Comparison of ENCODE assay signal across 51 mouse cellular contexts in the genomic region with DNA sequence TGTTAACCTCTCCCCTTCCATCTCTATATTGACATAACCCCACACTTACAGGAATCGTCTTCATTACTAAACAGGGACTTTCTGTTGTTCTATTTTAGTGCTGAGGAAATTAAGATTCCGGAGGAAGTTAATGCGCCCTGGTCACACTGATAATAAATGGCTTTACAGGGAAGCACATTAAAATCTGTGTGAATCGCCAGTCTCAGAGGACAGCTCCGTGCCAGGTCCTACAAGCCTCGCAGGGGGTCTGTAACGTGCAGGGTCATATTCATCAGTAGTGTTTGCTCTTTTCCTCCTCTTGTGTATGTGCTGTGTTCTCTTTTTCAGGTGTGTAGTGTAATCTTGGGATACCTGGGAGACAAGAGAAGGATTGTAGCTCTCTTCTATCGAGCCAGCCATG. TPM values are rescaled to one million over a fixed set of nuclear protein-coding genes. Genes with fewer than 3 reads are reported as not detected.
"Had no signal": no experiment of that assay in that cellular context is flagged by ENCODE, and none has a peak within 500 bp of the region (broad histone marks: within the 10 kb centered on the region; RNA-seq: fewer than 3 reads in every experiment).

No protein-coding gene starts in this region.

- ATAC-seq: hindbrain, embryonic 16.5 days; hindbrain, postnatal 0 days; inflammation-experienced regulatory T-cells, adult 6 months; intestine, embryonic 15.5 days; intestine, embryonic 16.5 days; intestine, postnatal 0 days had no signal

- H3K4me3 ChIP-seq: heart, embryonic 10.5 days; heart, embryonic 12.5 days; heart, embryonic 13.5 days; heart, embryonic 15.5 days; hindbrain, embryonic 10.5 days; hindbrain, embryonic 12.5 days; hindbrain, embryonic 13.5 days; hindbrain, embryonic 15.5 days; intestine, embryonic 15.5 days; kidney, embryonic 15.5 days; layer of hippocampus, adult 2 months; left cerebral cortex, adult 2 months had no signal

- H3K4me2 ChIP-seq: heart, embryonic 11.5 days; heart, embryonic 12.5 days; heart, embryonic 13.5 days; heart, embryonic 15.5 days; hindbrain, embryonic 12.5 days; hindbrain, embryonic 13.5 days; hindbrain, embryonic 14.5 days; hindbrain, embryonic 15.5 days; intestine, embryonic 15.5 days; kidney, embryonic 15.5 days had no signal

- DNase-seq: heart, postnatal 10 days; heart, postnatal 14 days; heart, postnatal 36 days; heart, postnatal 4 days; kidney, adult 11 months; kidney, adult 2 months; kidney, adult 8-10 months; kidney, adult 9 months; kidney, postnatal 10 days; kidney, postnatal 14 days; kidney, postnatal 25 days; kidney, postnatal 36 days; kidney, postnatal 4 days; layer of hippocampus, adult 9-11 months; layer of hippocampus, postnatal 36 days had no signal

- H3K4me1 ChIP-seq: heart, embryonic 10.5 days; heart, embryonic 12.5 days; heart, embryonic 13.5 days; heart, embryonic 15.5 days; hindbrain, embryonic 10.5 days; hindbrain, embryonic 12.5 days; hindbrain, embryonic 15.5 days; intestine, embryonic 15.5 days; kidney, embryonic 15.5 days had no signal

- H3K9ac ChIP-seq: heart, embryonic 12.5 days; heart, embryonic 13.5 days; heart, embryonic 15.5 days; hindbrain, embryonic 12.5 days; hindbrain, embryonic 13.5 days; hindbrain, embryonic 14.5 days; hindbrain, embryonic 15.5 days; intestine, embryonic 15.5 days; kidney, embryonic 15.5 days had no signal

- H3K27ac ChIP-seq: heart, embryonic 10.5 days; heart, embryonic 13.5 days; heart, embryonic 15.5 days; hindbrain, embryonic 10.5 days; hindbrain, embryonic 12.5 days; hindbrain, embryonic 13.5 days; hindbrain, embryonic 14.5 days; hindbrain, embryonic 15.5 days; hindbrain, postnatal 0 days; intestine, embryonic 15.5 days; kidney, embryonic 15.5 days; layer of hippocampus, adult 2 months; left cerebral cortex, adult 2 months had no signal

- H3K27me3 ChIP-seq: heart, embryonic 12.5 days; heart, embryonic 13.5 days; heart, embryonic 15.5 days; hindbrain, embryonic 12.5 days; hindbrain, embryonic 13.5 days; hindbrain, embryonic 15.5 days; kidney, embryonic 15.5 days had no signal

- H3K36me3 ChIP-seq: heart, embryonic 10.5 days; heart, embryonic 12.5 days; heart, embryonic 13.5 days; heart, embryonic 15.5 days; hindbrain, embryonic 10.5 days; hindbrain, embryonic 12.5 days; hindbrain, embryonic 13.5 days; hindbrain, embryonic 15.5 days; intestine, embryonic 15.5 days; kidney, embryonic 15.5 days had no signal

- H3K9me3 ChIP-seq: heart, embryonic 10.5 days; heart, embryonic 12.5 days; heart, embryonic 13.5 days; heart, embryonic 15.5 days; hindbrain, embryonic 10.5 days; hindbrain, embryonic 12.5 days; hindbrain, embryonic 13.5 days; hindbrain, embryonic 15.5 days; intestine, embryonic 15.5 days; kidney, embryonic 15.5 days had no signal

RNA-seq across cellular contexts. Expression of gene Chst4, which starts 18.7 kb away (rescaled TPM):
- total RNA-seq: hematopoietic stem cell, adult 5-6 weeks; hindbrain, postnatal 0 days; layer of hippocampus, adult 18-20 months; layer of hippocampus, adult 2 months; layer of hippocampus, postnatal 10 days; layer of hippocampus, postnatal 14 days; layer of hippocampus, postnatal 25 days had no signal
- polyA plus RNA-seq: hindbrain, embryonic 10.5 days; hindbrain, embryonic 11.5 days; hindbrain, embryonic 12.5 days; hindbrain, embryonic 13.5 days; hindbrain, embryonic 14.5 days; hindbrain, embryonic 15.5 days; hindbrain, embryonic 16.5 days; hindbrain, postnatal 0 days; inflammation-experienced regulatory T-cells, adult 6 months; kidney, embryonic 14.5 days had no signal

RNA-seq across cellular contexts. Expression of gene Gm21964, which starts 42.8 kb away (rescaled TPM):
- total RNA-seq: heart, postnatal 10 days; heart, postnatal 14 days; heart, postnatal 25 days; heart, postnatal 36 days; heart, postnatal 4 days; hematopoietic stem cell, adult 5-6 weeks; hindbrain, postnatal 0 days; layer of hippocampus, adult 18-20 months; layer of hippocampus, adult 2 months; layer of hippocampus, adult 8-10 months; layer of hippocampus, postnatal 10 days; layer of hippocampus, postnatal 14 days; layer of hippocampus, postnatal 25 days; layer of hippocampus, postnatal 36 days; left cerebral cortex, adult 18-20 months; left cerebral cortex, adult 2 months; left cerebral cortex, adult 8-10 months had no signal
- polyA plus RNA-seq: heart, embryonic 10.5 days; heart, embryonic 11.5 days; heart, embryonic 12.5 days; heart, embryonic 13.5 days; heart, embryonic 14.5 days; heart, embryonic 15.5 days; heart, embryonic 16.5 days; heart, postnatal 0 days; hindbrain, embryonic 10.5 days; hindbrain, embryonic 11.5 days; hindbrain, embryonic 12.5 days; hindbrain, embryonic 13.5 days; hindbrain, embryonic 14.5 days; hindbrain, embryonic 15.5 days; hindbrain, embryonic 16.5 days; hindbrain, postnatal 0 days; inflammation-experienced regulatory T-cells, adult 6 months; intestine, embryonic 14.5 days; intestine, embryonic 15.5 days; intestine, embryonic 16.5 days; intestine, postnatal 0 days; kidney, adult 2 months; kidney, embryonic 14.5 days; kidney, embryonic 15.5 days; kidney, embryonic 16.5 days; large intestine, adult 2 months had no signal

RNA-seq across cellular contexts. Expression of gene Gm17720, which starts 44.3 kb away (rescaled TPM):
- total RNA-seq: heart, postnatal 10 days; heart, postnatal 14 days; heart, postnatal 25 days; heart, postnatal 36 days; heart, postnatal 4 days; hematopoietic stem cell, adult 5-6 weeks; hindbrain, postnatal 0 days; layer of hippocampus, adult 18-20 months; layer of hippocampus, adult 2 months; layer of hippocampus, adult 8-10 months; layer of hippocampus, postnatal 10 days; layer of hippocampus, postnatal 14 days; layer of hippocampus, postnatal 25 days; layer of hippocampus, postnatal 36 days; left cerebral cortex, adult 18-20 months; left cerebral cortex, adult 2 months; left cerebral cortex, adult 8-10 months had no signal
- polyA plus RNA-seq: heart, embryonic 10.5 days; heart, embryonic 11.5 days; heart, embryonic 12.5 days; heart, embryonic 13.5 days; heart, embryonic 14.5 days; heart, embryonic 15.5 days; heart, embryonic 16.5 days; heart, postnatal 0 days; hindbrain, embryonic 10.5 days; hindbrain, embryonic 11.5 days; hindbrain, embryonic 12.5 days; hindbrain, embryonic 13.5 days; hindbrain, embryonic 14.5 days; hindbrain, embryonic 15.5 days; hindbrain, embryonic 16.5 days; hindbrain, postnatal 0 days; inflammation-experienced regulatory T-cells, adult 6 months; intestine, embryonic 14.5 days; intestine, embryonic 15.5 days; intestine, embryonic 16.5 days; intestine, postnatal 0 days; kidney, adult 2 months; kidney, embryonic 14.5 days; kidney, embryonic 15.5 days; kidney, embryonic 16.5 days; large intestine, adult 2 months had no signal
